Mouse (Mus musculus) stomach, embryonic 15.5 days (tissue): ENCODE data around the gene Gm14443. TPM values are rescaled to one million over a fixed set of nuclear protein-coding genes. Genes with fewer than 3 reads are reported as not detected.
"Not testable (repeated sequence)": the region's sequence is repeated elsewhere in the genome, so short reads cannot be mapped to it uniquely, and the experiment has no call there.

Experiments
- ATAC-seq: fragments of 200-750 bp; cut with Nextera tagmentation; 2 replicates; pipeline ENCODE4 v1.8.0; 2017; ENCODE audit warnings: low read depth, moderate number of reproducible peaks, moderate TSS enrichment; ENCODE audit not compliant: insufficient read depth, low FRiP score
- H3K27ac ChIP-seq: fragments of 300-500 bp; sonication (generic); 2 replicates; pipeline ENCODE4 v1.5.1; 2015; ENCODE audit warnings: mild to moderate bottlenecking, inconsistent platforms
- H3K27me3 ChIP-seq: fragments of 300-500 bp; sonication (generic); replicated peaks from 2 replicates; pipeline ENCODE4 v1.6.1; 2015; ENCODE audit warnings: inconsistent platforms
- H3K36me3 ChIP-seq: fragments of 300-500 bp; sonication (generic); 2 replicates; pipeline ENCODE4 v1.6.1; 2015; ENCODE audit warnings: inconsistent platforms
- H3K4me1 ChIP-seq: fragments of 300-500 bp; sonication (generic); 2 replicates; pipeline ENCODE4 v1.6.1; 2015; ENCODE audit warnings: inconsistent platforms
- H3K4me2 ChIP-seq: fragments of 300-500 bp; sonication (generic); 2 replicates; pipeline ENCODE4 v1.6.1; 2015; ENCODE audit warnings: mild to moderate bottlenecking, inconsistent platforms
- H3K4me3 ChIP-seq: fragments of 300-500 bp; sonication (generic); replicated peaks from 2 replicates; pipeline ENCODE4 v1.5.1; 2015; ENCODE audit warnings: inconsistent platforms
- H3K9ac ChIP-seq: fragments of 300-500 bp; sonication (generic); 2 replicates; pipeline ENCODE4 v1.6.1; 2015; ENCODE audit warnings: inconsistent platforms
- H3K9me3 ChIP-seq: fragments of 300-500 bp; sonication (generic); 2 replicates; pipeline ENCODE4 v1.6.1; 2016; ENCODE audit warnings: inconsistent platforms
- WGBS: fragments of 180-500 bp; shearing (Covaris S2); methylation state at CpG from one replicate; pipeline ENCODE4 v1.1.7; 2015; 5-methylcytosine and 5-hydroxymethylcytosine counted together
- polyA plus RNA-seq: library from polyadenylated mRNA; unstranded; fragments of >200 nt; fragmentation: Nextera tagmentation; extraction: Ambion mirVana; gene quantifications from 2 replicates; pipeline ENCODE4 v1.2.1, GENCODE M21; 2015

The Gm14443 gene
- polyA plus RNA-seq = 0.65 and 1.1 TPM in 2 replicates

DNA sequence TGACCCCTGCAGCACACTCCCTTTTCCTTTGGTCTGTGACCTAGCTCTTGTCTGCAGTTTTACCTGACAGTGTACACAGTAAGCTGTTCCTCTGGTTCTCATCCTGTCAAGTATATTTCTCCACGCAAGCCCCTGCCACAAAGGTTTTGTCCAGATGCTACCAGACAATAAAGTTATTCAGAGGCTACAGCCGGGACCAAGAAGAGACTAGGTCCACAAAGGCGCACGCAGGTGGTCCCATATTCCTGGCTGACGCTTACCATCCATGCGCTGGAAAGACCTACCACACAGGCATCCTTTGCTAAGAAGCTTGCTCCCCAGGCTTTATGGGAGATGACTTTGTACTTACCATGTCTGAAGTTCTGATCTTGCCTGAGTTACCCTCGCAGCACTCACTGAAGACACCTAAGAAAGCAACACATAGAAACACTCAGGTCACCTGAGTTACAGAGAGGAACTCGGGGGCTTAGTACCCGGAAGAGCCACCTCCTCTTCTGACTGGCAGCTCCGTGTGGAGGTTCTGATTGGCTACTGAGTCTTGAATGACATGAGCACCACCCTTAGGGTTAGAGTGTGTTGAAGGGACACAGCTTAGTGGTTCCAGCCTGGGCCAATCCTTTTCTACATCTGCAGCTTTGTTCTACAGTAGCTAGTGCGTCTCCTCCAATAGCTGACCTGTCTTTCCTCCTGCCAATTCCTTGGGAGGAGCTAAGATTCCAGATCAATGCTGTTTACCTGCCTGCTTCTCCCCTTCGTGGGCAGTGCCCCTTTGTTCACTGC is at the start of gene Gm14443:
TSS of gene Gm14443 (minus strand) at position 471 of the 780 bp plus-strand sequence.
- H3K9me3 ChIP-seq, H3K36me3 ChIP-seq, ATAC-seq, H3K4me1 ChIP-seq, H3K4me2 ChIP-seq, H3K27ac ChIP-seq, H3K9ac ChIP-seq, H3K27me3 ChIP-seq, H3K4me3 ChIP-seq: not testable (repeated sequence)
- 72% methylated on average over 12 of the region's 12 CpGs for WGBS

DNA sequence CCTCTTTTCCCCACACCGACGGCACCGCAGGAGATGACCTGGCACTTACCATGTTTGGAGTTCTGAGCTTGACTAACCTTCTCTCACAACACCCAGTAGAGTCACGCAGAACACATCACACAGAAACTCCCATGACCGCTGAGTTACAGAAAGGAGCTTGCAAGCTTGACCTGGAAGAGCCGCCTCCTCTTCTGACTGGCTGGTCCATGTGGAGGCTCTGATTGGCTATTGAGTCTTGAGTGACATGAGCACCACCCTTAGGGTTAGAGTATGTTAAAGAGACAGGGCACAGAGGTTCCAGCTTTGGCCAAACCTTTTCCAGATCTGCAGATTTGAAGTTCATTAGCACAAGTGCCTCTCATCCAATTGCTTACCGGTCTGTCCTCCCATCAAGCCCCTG is 31.1 kb upstream of the Gm14443 start, which contains the start of gene Gm14391:
TSS of gene Gm14391 (minus strand) at position 186 of the 400 bp plus-strand sequence.
- H3K9ac ChIP-seq, H3K27me3 ChIP-seq, ATAC-seq, H3K9me3 ChIP-seq, H3K4me1 ChIP-seq, H3K36me3 ChIP-seq, H3K27ac ChIP-seq, H3K4me3 ChIP-seq, H3K4me2 ChIP-seq: not testable (repeated sequence)
- no CpG with 5 or more reads among the region's 7 CpGs for WGBS

DNA sequence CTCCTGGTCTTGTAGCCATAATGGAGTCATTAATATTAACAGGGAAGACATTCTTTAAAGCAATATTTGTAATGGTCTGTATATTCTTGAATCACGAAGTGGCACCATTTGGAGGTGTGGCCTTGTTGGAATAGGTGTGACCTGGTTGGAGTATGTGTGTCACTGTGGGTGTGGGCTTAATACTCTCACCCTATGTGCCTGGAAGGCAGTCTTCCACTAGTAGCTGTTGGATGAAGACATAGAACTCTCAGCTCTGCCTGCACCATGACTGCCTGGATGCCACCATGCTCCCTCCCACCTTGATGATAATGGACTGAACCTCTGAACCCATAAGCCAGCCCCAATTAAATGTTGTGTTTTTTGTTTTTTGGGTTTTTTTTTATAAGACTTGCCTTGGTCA is 3.3 kb upstream of the Gm14443 start:
- not testable (repeated sequence) for H3K27me3 ChIP-seq, H3K27ac ChIP-seq, H3K36me3 ChIP-seq, H3K4me2 ChIP-seq, H3K9me3 ChIP-seq, H3K9ac ChIP-seq, H3K4me1 ChIP-seq, H3K4me3 ChIP-seq, ATAC-seq
- WGBS = 53% methylated on average over 1 of the region's 1 CpGs

DNA sequence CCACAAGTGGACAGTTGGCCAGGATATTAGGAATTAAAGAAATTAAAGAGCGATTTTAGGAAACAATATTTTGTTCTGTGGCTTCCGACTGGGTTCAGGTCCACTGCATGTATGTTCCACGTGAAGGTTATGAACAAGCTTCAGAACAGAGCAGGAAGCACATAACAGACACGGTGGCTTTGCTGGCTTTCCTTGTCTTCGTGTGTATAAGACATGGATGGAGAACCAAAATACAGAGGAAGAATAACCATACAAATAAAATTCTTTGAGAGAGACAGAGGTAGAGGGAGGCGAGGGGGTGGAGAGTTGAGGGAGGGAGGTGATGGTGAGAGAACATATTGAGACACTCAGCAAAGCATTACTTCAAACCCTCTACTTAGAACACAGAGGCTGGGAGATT is 641 bp upstream of the Gm14443 start:
- Histone ChIP-seq H3K4me3 (no peak overlapping the region), H3K4me1 (no peaks in the 10 kb centered on the region), H3K9ac (no peak overlapping the region), H3K36me3 (no peaks in the 10 kb centered on the region), H3K27me3 (no peaks in the 10 kb centered on the region), H3K27ac (no peak overlapping the region), H3K4me2 (no peak overlapping the region), H3K9me3 (no peaks in the 10 kb centered on the region)
- ATAC-seq = no peak
- 80% methylated on average over 6 of the region's 6 CpGs for WGBS

DNA sequence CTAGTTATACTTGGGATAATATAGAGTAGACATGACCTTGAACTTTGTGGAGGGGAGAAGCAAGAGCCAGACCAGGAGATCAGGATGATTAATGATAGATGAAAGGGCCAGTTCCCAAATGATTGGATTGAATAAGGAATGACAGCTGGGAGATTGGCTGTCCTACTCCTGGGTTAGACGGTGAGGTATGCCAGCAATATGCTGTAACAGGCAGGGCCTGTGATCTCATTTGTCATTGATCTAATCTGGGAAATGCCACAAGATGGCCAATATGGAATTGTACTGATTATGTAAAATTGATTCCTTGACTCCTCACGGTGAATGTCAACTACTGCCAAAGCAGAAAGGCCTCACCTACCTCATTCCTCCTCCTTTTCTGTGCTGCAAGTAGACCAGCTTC is 1.6 kb downstream of the Gm14443 start:
- not testable (repeated sequence) for H3K9ac ChIP-seq, H3K9me3 ChIP-seq, ATAC-seq, H3K36me3 ChIP-seq, H3K4me1 ChIP-seq, H3K4me3 ChIP-seq, H3K4me2 ChIP-seq, H3K27ac ChIP-seq, H3K27me3 ChIP-seq
- WGBS = 83% methylated on average over 2 of the region's 2 CpGs

DNA sequence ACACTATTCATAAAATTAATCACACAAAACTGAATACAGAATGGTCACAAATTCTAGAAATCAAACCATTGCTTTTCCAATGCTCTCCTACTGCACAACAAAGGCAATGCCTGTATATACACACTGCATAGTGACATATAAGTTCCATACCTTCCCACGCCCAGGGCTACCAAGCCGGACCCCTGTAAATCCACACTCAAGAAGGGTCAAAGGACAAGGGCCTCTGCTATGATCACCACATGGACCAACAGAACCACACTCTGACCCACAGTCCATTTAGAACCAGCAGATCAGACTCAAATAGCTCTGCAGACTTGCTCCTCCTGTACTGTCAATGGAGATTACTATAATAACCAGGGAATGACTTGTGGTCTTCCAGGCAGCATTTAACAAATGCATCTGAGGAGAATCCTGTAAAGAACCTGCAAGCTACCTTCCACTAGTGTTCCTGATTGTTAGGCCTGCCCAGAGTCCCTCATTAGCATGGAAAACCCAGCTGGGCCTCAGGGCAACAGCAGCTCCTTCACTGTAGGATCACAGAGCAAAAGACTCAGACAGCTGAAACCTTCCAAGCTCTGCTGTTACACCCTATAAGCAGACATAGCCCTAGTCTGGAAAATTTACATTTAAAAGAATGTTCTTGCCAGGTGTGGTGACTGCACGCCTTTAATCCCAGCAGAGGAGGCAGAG is 2.6 kb downstream of the Gm14443 start:
- H3K27ac ChIP-seq, H3K4me2 ChIP-seq, H3K4me3 ChIP-seq, H3K9ac ChIP-seq, H3K36me3 ChIP-seq, H3K27me3 ChIP-seq, H3K4me1 ChIP-seq, H3K9me3 ChIP-seq, ATAC-seq: not testable (repeated sequence)
- 78% methylated on average over 3 of the region's 3 CpGs for WGBS

DNA sequence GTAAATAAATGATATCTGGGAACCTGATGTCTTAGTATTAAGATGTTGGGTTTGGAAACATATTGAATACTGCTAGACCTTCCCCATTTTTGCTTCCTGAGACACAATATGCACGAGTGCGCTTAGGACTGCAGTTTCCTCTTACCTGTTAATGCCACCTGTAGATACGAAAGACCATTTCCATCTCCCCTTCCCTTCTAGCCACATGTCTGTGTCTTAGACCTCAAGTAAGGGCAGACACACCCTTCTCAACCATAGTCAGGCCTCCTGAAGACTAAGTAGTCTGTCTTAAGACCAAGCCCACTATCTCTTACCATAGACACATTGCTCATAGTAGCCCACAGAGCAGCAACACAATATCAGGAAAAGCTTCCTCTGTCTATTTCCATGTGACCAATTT is 3.5 kb downstream of the Gm14443 start:
- H3K27me3 ChIP-seq = no peaks in the 10 kb centered on the region
- H3K9me3 ChIP-seq = no peaks in the 10 kb centered on the region
- H3K4me1 ChIP-seq = no peaks in the 10 kb centered on the region
- no peak overlapping the region for H3K9ac ChIP-seq
- H3K4me3 ChIP-seq = no peak overlapping the region
- no peaks in the 10 kb centered on the region for H3K36me3 ChIP-seq
- 85% methylated on average over 3 of the region's 3 CpGs for WGBS
- no peak overlapping the region for H3K27ac ChIP-seq
- no peak for ATAC-seq
- H3K4me2 ChIP-seq = no peak overlapping the region

DNA sequence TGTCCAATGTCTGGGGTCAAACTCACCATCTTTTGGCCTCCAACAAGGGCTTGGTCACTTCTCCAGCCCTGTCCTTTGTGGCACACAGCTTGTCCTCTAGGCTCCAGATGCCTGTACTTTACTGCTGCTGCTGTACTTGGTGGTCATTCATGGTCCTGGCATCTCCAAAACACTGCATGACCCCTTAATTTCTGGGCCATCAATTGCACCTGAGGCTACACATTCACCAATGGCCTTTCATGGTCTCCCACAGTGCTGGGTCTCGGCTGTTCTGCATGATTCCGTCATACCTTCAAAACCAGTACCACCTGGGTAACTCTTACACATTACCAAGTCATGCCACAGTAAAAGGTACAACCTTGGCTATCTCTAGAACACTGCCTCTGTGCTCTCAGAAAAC is 8.8 kb downstream of the Gm14443 start:
- not testable (repeated sequence) for H3K9me3 ChIP-seq, H3K4me1 ChIP-seq, ATAC-seq, H3K27ac ChIP-seq, H3K9ac ChIP-seq, H3K27me3 ChIP-seq, H3K36me3 ChIP-seq, H3K4me3 ChIP-seq, H3K4me2 ChIP-seq
- WGBS = 87% methylated on average over 2 of the region's 2 CpGs

DNA sequence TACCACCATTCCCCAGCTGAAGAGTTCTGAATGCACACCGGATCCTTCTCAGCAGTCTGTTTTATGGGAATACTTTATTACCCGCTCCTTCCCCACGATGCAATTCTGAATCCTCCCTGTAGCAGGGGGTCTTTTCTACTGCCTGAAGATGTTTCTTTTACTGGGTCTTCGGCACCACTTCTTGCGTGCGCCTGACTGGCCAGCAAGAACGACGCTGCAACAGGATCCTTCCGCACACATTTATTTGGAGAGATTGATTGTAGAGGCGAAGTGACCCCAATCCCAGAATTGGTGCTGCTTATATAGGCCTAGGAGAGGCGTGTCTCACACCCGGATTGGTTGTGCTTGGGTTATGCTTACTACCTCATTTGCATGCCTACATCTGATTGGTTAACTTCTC is 10.6 kb downstream of the Gm14443 start:
- not testable (repeated sequence) for H3K9ac ChIP-seq, H3K27me3 ChIP-seq, H3K36me3 ChIP-seq, H3K4me3 ChIP-seq, ATAC-seq, H3K4me1 ChIP-seq, H3K9me3 ChIP-seq, H3K4me2 ChIP-seq, H3K27ac ChIP-seq
- WGBS = 92% methylated on average over 12 of the region's 12 CpGs

DNA sequence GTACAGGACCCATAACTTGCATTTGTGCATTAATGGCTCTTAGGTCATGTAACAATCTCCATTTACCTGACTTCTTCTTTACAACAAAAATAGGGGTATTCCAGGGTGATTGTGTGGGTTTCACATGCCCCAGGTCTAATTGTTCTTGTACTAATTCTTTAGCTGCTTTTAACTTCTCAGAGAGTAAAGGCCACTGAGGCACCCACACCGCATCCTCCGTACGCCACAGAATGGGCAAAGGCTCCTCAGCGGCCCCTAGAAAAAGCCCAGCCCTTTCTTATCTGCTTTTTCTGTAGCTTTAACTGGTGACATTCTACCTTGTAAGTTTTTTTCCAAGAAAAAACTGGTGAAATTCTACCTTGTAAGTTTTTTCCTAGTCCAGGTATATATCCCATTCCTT is 14.2 kb downstream of the Gm14443 start:
- not testable (repeated sequence) for H3K27me3 ChIP-seq
- WGBS = 90% methylated on average over 4 of the region's 4 CpGs

DNA sequence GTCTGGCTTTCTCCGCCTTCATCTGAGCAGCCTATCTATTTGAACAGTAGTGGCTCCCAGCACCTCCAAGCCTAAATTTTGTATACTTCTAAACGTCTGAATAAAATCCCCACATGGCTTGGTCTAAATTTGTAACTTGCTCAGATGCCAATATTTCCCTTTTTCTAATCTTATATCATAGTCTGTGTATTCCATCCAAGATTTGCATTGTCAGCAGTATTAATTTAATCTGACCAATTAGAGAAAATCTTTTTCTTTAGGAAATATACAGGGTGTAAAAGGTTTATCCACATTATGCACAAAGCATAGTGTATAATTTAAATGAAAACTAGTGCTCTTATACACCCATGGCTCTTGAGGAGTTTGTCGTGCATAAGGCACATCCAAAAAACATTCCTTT is 17.0 kb downstream of the Gm14443 start:
- H3K4me3 ChIP-seq = no peak overlapping the region
- no peak overlapping the region for H3K27ac ChIP-seq
- no peaks in the 10 kb centered on the region for H3K4me1 ChIP-seq
- H3K9me3 ChIP-seq = no peaks in the 10 kb centered on the region
- 86% methylated on average over 3 of the region's 3 CpGs for WGBS
- H3K9ac ChIP-seq = no peak overlapping the region
- H3K4me2 ChIP-seq = no peak overlapping the region
- no peak for ATAC-seq
- H3K27me3 ChIP-seq = no peaks in the 10 kb centered on the region
- H3K36me3 ChIP-seq = no peaks in the 10 kb centered on the region

More for the DNA sequence above, 14.2 kb downstream of the Gm14443 start:
- H3K4me3 ChIP-seq, ATAC-seq, H3K4me2 ChIP-seq, H3K27ac ChIP-seq, H3K9ac ChIP-seq, H3K9me3 ChIP-seq, H3K36me3 ChIP-seq, H3K4me1 ChIP-seq: not testable (repeated sequence)

DNA sequence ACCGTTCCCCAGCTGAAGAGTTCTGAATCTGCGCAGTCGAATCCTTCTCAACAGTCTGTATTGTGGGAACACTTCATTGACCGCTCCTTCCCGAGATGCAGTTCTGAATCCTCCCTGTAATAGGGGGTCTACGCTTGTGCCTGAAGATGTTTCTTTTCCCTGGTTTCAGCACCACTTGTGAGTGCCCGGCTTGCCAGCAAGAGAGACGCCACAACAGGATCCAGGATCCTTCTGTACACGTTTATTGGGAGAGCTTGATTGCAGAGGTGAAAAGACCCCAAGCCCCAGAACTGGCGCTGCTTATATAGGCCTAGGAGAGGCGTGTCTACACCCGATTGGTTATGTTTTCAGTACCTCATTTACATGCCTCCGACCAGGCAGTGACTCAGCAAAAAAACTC is 19.0 kb downstream of the Gm14443 start:
- whole genome bisulfite sequencing = 88% methylated on average over 13 of the region's 13 CpGs
- H3K9me3 ChIP-seq = no peaks in the 10 kb centered on the region
- no peaks in the 10 kb centered on the region for H3K36me3 ChIP-seq
- H3K4me3 ChIP-seq = no peak overlapping the region
- H3K4me1 ChIP-seq = no peaks in the 10 kb centered on the region
- no peak overlapping the region for H3K4me2 ChIP-seq
- ATAC-seq = no peak
- no peaks in the 10 kb centered on the region for H3K27me3 ChIP-seq
- H3K9ac ChIP-seq = no peak overlapping the region
- no peak overlapping the region for H3K27ac ChIP-seq
